Mouse (Mus musculus): ENCODE results near the gene Pmpcb.

Pmpcb gene

DNA sequence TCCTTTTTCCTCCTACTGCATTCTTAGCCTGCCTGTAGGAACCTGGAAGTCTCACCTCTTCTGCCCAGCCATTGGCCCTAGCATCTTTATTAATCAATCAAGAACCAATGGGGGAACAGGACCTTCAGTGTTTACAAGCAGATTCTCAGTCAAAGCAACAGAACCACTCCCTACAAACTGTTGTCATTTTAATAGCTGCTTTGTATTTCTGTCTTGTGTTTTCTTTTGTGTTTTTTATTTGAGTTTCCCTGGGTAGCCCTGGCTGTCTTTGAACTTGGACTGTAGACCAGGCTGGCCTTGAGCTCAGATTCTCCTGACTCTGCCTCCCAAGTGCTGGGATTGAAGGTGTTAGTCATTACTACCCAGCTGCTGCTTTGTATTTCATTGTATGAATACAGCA is 55.2 kb downstream of the Pmpcb start:
- no peak for DNase-seq (ENCODE audit: low read depth in 2 of 2, low spot score in 2 of 2)

DNA sequence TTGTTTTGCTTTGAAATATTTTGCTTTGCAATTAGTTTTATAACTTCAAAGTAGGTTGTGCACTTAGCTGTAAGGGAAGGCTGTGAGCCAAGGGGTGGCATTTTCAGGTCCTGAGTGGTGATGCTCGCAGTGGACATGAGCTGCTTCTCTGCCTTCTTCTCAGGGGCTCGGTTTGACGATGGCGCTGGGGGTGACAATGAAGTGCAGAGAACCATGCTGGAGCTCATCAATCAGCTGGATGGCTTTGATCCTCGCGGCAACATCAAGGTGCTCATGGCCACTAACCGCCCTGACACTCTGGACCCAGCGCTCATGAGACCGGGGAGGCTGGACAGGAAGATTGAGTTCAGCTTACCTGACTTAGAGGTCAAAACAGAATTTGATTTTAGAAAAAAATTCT is 66.0 kb downstream of the Pmpcb start:
- DNase-seq (ENCODE audit: low read depth in 2 of 2, low spot score in 2 of 2): no peak

DNA sequence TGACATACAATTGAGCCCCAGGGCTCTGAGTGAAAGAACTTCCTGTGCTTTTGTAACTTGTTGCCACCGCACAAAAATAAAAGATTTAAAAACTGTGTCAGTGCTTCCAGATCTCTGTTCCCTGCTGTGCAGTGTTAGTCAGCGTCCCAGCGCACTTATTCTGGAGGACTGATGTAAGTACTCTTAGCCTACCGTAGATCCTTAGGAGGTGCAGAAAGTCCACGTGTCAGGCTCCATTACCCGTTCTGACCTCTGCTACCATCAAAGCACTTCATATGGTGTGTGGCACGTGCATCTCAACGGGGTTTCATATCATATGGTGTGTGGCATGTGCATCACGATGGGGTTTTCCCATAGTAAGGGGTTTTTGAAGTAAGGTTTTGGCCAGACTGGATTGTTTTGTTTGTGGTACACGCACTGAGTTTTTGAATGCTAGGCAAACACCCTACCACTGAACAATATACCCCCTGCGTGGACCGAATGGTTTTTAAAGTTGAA is 66.8 kb downstream of the Pmpcb start:
- DNase-seq (ENCODE audit: low read depth in 2 of 2, low spot score in 2 of 2): no peak

DNA sequence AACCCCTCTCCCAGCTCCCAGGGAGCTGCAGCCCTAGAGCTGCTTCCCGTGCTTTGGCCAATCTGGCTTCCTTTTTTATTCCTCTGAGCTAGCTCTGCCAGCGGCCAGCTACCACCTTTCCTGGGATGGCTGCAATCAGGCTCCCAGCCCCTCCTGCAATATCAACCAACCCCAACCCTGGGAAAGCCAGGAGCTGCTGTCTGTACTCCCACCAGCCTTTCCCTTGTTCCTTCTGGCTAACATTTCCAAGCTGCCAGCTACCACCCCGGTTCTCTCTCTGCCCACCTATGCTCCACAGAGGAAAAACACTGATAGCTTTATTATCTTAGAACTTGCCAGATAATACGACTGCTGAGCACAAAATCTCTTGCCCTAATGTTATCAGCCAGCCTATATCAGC is 67.9 kb downstream of the Pmpcb start:
- no peak for DNase-seq (ENCODE audit: low read depth in 2 of 2, low spot score in 2 of 2)
